Mouse (Mus musculus) brown adipose tissue, adult 24 weeks (tissue): ENCODE results near the gene Cd44. TPM values are rescaled to one million over a fixed set of nuclear protein-coding genes. Genes with fewer than 3 reads are reported as not detected.

Source experiments
- H3K27ac ChIP-seq: fragments of 200-500 bp; replicated peaks from 2 replicates; pipeline ENCODE4 v1.5.1; 2012; ENCODE audit warnings: low read depth, mild to moderate bottlenecking, low read length
- H3K4me1 ChIP-seq: fragments of 200-500 bp; 2 replicates; pipeline ENCODE4 v1.6.1; 2012; ENCODE audit warnings: low read length, mixed read lengths; ENCODE audit not compliant: control insufficient read depth, insufficient read depth, insufficient read length
- H3K4me3 ChIP-seq: fragments of 200-500 bp; 2 replicates; pipeline ENCODE4 v1.5.1; 2012; ENCODE audit warnings: low read depth, mild to moderate bottlenecking, low read length, moderate library complexity; ENCODE audit not compliant: insufficient read depth
- polyA plus RNA-seq: library from polyadenylated mRNA; stranded (reverse); fragments of >200 nt; gene quantifications from 2 replicates; pipeline ENCODE4 v1.2.4, GENCODE M21; 2012; ENCODE audit not compliant: missing spikeins, insufficient read depth, insufficient read length

Cd44 gene
- polyA plus RNA-seq, result 2.5 and 4.8 TPM in 2 replicates

GRCm38 (mm10) chr2:102900875-102901827, at the start of gene Cd44:
Cd44 (minus strand) TSS chr2:102901665.
- 0 out of 2 replicates have a peak, but pooled peaks cover 3% of the 10 kb centered on the region for H3K4me1 ChIP-seq
- peak within 1 kb of the TSS; percentile 64 for H3K27ac ChIP-seq
- peak within 1 kb of the TSS; percentile 60 for H3K4me3 ChIP-seq

- Histone ChIP-seq H3K4me1 (0 out of 2 replicates have a peak, but pooled peaks cover 2% of the 10 kb centered on the region), H3K27ac (no peak overlapping the region), H3K4me3 (no peak overlapping the region)
These were observed 47.0 kb upstream of the Cd44 start for GRCm38 (mm10) chr2:102948481-102948857.

GRCm38 (mm10) chr2:102947846-102948480, 46.5 kb upstream of the Cd44 start:
- H3K4me3 ChIP-seq, result no peak overlapping the region
- H3K4me1 ChIP-seq, result 0 out of 2 replicates have a peak, but pooled peaks cover 2% of the 10 kb centered on the region
- no peak overlapping the region for H3K27ac ChIP-seq

- H3K4me3 ChIP-seq, result no peak overlapping the region
- H3K27ac ChIP-seq, result 0 out of 2 replicates have a peak overlapping the region, but pooled peaks have one; percentile 25
These were observed 43.6 kb upstream of the Cd44 start for GRCm38 (mm10) chr2:102945111-102945510.

GRCm38 (mm10) chr2:102944415-102945012, 43.0 kb upstream of the Cd44 start:
- Histone ChIP-seq H3K4me3 (no peak overlapping the region), H3K4me1 (0 out of 2 replicates have a peak, but pooled peaks cover 2% of the 10 kb centered on the region), H3K27ac (peak overlapping the region; percentile 49)

More at GRCm38 (mm10) chr2:102945111-102945510, 43.6 kb upstream of the Cd44 start:
- 0 out of 2 replicates have a peak, but pooled peaks cover 2% of the 10 kb centered on the region for H3K4me1 ChIP-seq

GRCm38 (mm10) chr2:102943983-102944382, 42.5 kb upstream of the Cd44 start:
- Histone ChIP-seq H3K27ac (no peak overlapping the region), H3K4me1 (0 out of 2 replicates have a peak, but pooled peaks cover 2% of the 10 kb centered on the region), H3K4me3 (no peak overlapping the region)

GRCm38 (mm10) chr2:102942782-102943080, 41.3 kb upstream of the Cd44 start:
- no peak overlapping the region for H3K4me3 ChIP-seq
- no peak overlapping the region for H3K27ac ChIP-seq
- 0 out of 2 replicates have a peak, but pooled peaks cover 2% of the 10 kb centered on the region for H3K4me1 ChIP-seq

- Histone ChIP-seq H3K27ac (no peak overlapping the region), H3K4me1 (0 out of 2 replicates have a peak, but pooled peaks cover 2% of the 10 kb centered on the region), H3K4me3 (no peak overlapping the region)
These were observed 40.7 kb upstream of the Cd44 start for GRCm38 (mm10) chr2:102941937-102942781.

DNA sequence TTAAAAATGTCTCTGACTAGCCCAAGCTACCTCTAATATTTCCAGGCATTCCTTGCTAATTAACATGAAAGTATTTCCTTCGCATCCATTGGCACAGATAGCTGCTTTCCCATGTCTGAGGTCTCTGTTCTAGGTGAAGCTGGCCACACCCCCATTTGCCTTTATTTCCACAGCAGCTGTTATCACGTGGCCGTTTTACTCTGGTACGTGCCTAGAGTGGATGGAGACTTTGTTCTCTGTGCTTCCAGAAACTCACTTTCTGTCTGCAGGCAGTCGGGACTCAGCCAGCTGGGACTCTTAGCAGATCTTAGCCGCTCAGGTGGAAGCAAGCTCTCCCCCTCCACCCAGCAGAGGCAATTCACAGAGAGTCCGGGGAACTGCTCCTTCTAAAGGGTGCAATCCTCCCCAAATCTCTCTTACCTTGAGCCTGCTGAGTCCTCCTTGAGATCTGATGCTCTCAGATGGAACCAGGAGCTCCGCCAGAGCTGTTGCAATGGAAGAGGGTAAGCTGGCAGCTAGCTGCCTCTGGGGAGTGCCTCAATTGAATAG, 39.4 kb upstream of the Cd44 start:
- no peak overlapping the region for H3K27ac ChIP-seq
- H3K4me3 ChIP-seq, result no peak overlapping the region
- H3K4me1 ChIP-seq, result 0 out of 2 replicates have a peak, but pooled peaks cover 2% of the 10 kb centered on the region

- Histone ChIP-seq H3K4me1 (no peaks in the 10 kb centered on the region), H3K27ac (no peak overlapping the region), H3K4me3 (no peak overlapping the region)
These were observed 38.7 kb upstream of the Cd44 start for GRCm38 (mm10) chr2:102940158-102940557.

DNA sequence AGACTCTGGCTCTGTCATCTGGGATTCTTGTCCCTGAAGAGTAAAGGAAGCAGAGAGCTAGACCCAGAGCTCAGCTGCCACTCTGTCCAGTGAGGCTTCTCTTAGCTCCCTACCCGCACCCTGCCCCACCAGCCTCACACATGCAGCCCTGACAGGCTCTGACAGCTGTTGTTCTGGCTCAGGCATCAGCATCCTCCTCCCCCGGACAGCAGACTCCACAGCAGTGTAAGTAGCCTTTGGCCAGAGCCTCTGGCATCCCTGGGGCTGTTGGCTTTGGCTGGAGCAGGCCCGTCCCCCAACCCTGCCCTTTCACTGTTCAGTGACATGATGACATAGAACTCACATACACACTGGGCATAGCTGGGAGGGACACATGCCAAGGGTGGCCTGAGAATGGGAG, 35.4 kb upstream of the Cd44 start:
- no peak overlapping the region for H3K4me3 ChIP-seq
- no peak overlapping the region for H3K27ac ChIP-seq
- H3K4me1 ChIP-seq, result no peaks in the 10 kb centered on the region

GRCm38 (mm10) chr2:102934834-102935233, 33.4 kb upstream of the Cd44 start:
- Histone ChIP-seq H3K4me1 (no peaks in the 10 kb centered on the region), H3K27ac (no peak overlapping the region), H3K4me3 (no peak overlapping the region)

DNA sequence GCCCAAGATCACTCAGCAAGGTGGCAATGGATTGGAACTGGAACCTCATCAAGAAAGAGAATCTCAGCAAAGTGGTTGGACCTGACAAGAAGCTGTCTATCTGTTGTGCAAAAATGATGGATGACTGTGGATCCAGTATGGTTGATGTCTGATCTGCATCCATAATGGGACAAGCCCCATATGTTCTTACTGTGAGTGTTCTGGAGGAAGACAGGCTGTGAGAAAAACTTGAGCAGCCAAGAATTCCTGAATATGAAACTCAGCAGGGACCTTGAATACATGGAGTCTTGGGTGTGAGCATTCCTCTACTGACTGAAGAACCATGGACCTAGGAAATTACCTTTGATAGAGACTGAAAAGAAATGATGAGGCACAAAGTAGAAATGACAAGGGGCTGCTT, 32.3 kb upstream of the Cd44 start:
- Histone ChIP-seq H3K4me1 (no peaks in the 10 kb centered on the region), H3K4me3 (no peak overlapping the region), H3K27ac (no peak overlapping the region)

GRCm38 (mm10) chr2:102933142-102933541, 31.7 kb upstream of the Cd44 start:
- Histone ChIP-seq H3K27ac (no peak overlapping the region), H3K4me3 (no peak overlapping the region), H3K4me1 (no peaks in the 10 kb centered on the region)
